Mouse (Mus musculus): ENCODE data around the gene Lyrm4. TPM values are rescaled to one million over a fixed set of nuclear protein-coding genes. Genes with fewer than 3 reads are reported as not detected.

Lyrm4 gene
- polyA plus RNA-seq, 1 experiment from 2014 or later, result 13.1 TPM

- TF ChIP-seq CTCF (IDR thresholded peaks at IDR 0.05), result no peak
- ChIA-PET POLR2A (no interaction called here), CTCF (no interaction called here)
- H3K27me3 ChIP-seq, result peaks cover 11% of the 10 kb centered on the region
- ATAC-seq, result no peak
- DNase-seq (ENCODE audit: low read depth, low spot score), result no peak
- in situ Hi-C loops (cut with MboI; ENCODE audit: low pct_unique_long_range_greater_than_20kb), result no loop called here
Observed at GRCm38 (mm10) chr13:35937991-35938390, 179.3 kb downstream of the Lyrm4 start.

Other genes with a start within 250 kb of the Lyrm4 start
- 9.3 TPM for gene Rpp40, start 211.2 kb downstream of the Lyrm4 start, polyA plus RNA-seq (2021)
- not detected for gene Ppp1r3g, start 158.7 kb downstream of the Lyrm4 start, polyA plus RNA-seq (2021)
- 31.4 TPM for gene Fars2, start 114 bp downstream of the Lyrm4 start, polyA plus RNA-seq (2021)